Mouse (Mus musculus) myocyte (in vitro differentiated cells): ENCODE data around the gene Hs2st1. TPM values are rescaled to one million over a fixed set of nuclear protein-coding genes. Genes with fewer than 3 reads are reported as not detected.

Source experiments
- H3K27me3 ChIP-seq: one replicate; pipeline ENCODE4 v1.6.1; 2011; ENCODE audit not compliant: control insufficient read depth, insufficient read depth, insufficient read length
- H3K36me3 ChIP-seq: one replicate; pipeline ENCODE4 v1.6.1; 2011; ENCODE audit not compliant: control insufficient read depth, insufficient read depth
- H3K4me2 ChIP-seq: one replicate; pipeline ENCODE4 v1.6.1; 2011; ENCODE audit warnings: low read depth, control low read depth
- H3K4me3 ChIP-seq: one replicate; pipeline ENCODE4 v1.5.1; 2011; ENCODE audit warnings: mild to moderate bottlenecking, control low read depth, moderate library complexity
- H3K79me2 ChIP-seq: one replicate; pipeline ENCODE4 v1.6.1; 2011; ENCODE audit not compliant: control insufficient read depth, insufficient read depth
- H3ac ChIP-seq: one replicate; pipeline ENCODE4 v1.6.1; 2011; ENCODE audit not compliant: control insufficient read depth, insufficient read length
- CEBPB ChIP-seq: IDR thresholded peaks from 2 replicates; pipeline ENCODE4 v1.6.1; 2011; ENCODE audit warnings: mild to moderate bottlenecking, moderate library complexity; ENCODE audit not compliant: poor library complexity, insufficient read depth, severe bottlenecking
- E2F4 ChIP-seq: IDR thresholded peaks from one replicate; pipeline ENCODE4 v1.6.1; 2011; ENCODE audit warnings: mild to moderate bottlenecking, control low read depth, moderate library complexity; ENCODE audit not compliant: insufficient read depth
- MAX ChIP-seq: IDR thresholded peaks from one replicate; pipeline ENCODE4 v1.6.1; 2011; ENCODE audit warnings: low read depth, mild to moderate bottlenecking, control low read depth
- MYOD1 ChIP-seq, 3 experiments: IDR thresholded peaks; one replicate each; pipeline ENCODE4 v1.6.1; 2011; ENCODE audit warnings: control low read depth in 2 of 3, low read depth in 2 of 3, mild to moderate bottlenecking in 2 of 3, moderate library complexity in 1 of 3; ENCODE audit not compliant: insufficient read length in 2 of 3, control insufficient read depth in 1 of 3
- MYOG ChIP-seq, 3 experiments: IDR thresholded peaks; one replicate each; pipeline ENCODE4 v1.6.1; 2011; ENCODE audit warnings: control low read depth in 2 of 3, low read depth in 2 of 3, mild to moderate bottlenecking in 2 of 3; ENCODE audit not compliant: insufficient read length in 2 of 3, control insufficient read depth in 1 of 3, insufficient read depth in 1 of 3
- POLR2A ChIP-seq: IDR thresholded peaks from one replicate; pipeline ENCODE4 v1.6.1; 2011; ENCODE audit warnings: low read depth, mild to moderate bottlenecking, control low read depth, moderate library complexity; ENCODE audit not compliant: insufficient read length
- POLR2AphosphoS2 ChIP-seq: IDR thresholded peaks from one replicate; pipeline ENCODE4 v1.6.1; 2011; ENCODE audit warnings: low read depth, control low read depth; ENCODE audit not compliant: insufficient read length
- REST ChIP-seq: IDR thresholded peaks from one replicate; pipeline ENCODE4 v1.6.1; 2011; ENCODE audit warnings: mild to moderate bottlenecking, control low read depth, moderate library complexity; ENCODE audit not compliant: insufficient read depth, insufficient read length
- SRF ChIP-seq: IDR thresholded peaks from one replicate; pipeline ENCODE4 v1.6.1; 2011; ENCODE audit warnings: low read depth; ENCODE audit not compliant: control insufficient read depth, insufficient read length
- TCF12 ChIP-seq: IDR thresholded peaks from one replicate; pipeline ENCODE4 v1.6.1; 2011; ENCODE audit warnings: mild to moderate bottlenecking, control low read depth; ENCODE audit not compliant: poor library complexity, insufficient read depth, severe bottlenecking
- TCF3 ChIP-seq: IDR thresholded peaks from one replicate; pipeline ENCODE4 v1.6.1; 2011; ENCODE audit warnings: low read depth, control low read depth; ENCODE audit not compliant: insufficient read length
- USF1 ChIP-seq: IDR thresholded peaks from one replicate; pipeline ENCODE4 v1.6.1; 2011; ENCODE audit warnings: low read depth, mild to moderate bottlenecking, control low read depth, moderate library complexity
- polyA plus RNA-seq: library from polyadenylated mRNA; unstranded; fragments of >200 nt; fragmentation: generic; extraction: Trizol; gene quantifications from one replicate; pipeline ENCODE4 v1.2.1, GENCODE M21; 2012; ENCODE audit warnings: missing spikeins

The Hs2st1 gene
- polyA plus RNA-seq, 1 experiment, result 16.2 TPM

GRCm38 (mm10) chr3:144550659-144551058 is 19.3 kb downstream of the Hs2st1 start:
- Histone ChIP-seq H3K4me2 (no peak overlapping the region), H3K27me3 (no peaks in the 10 kb centered on the region), H3K36me3 (no peaks in the 10 kb centered on the region), H3K4me3 (no peak overlapping the region), H3K79me2 (peaks cover 84% of the 10 kb centered on the region), H3ac (no peak overlapping the region)
- no peak for TF ChIP-seq TCF12
- TF ChIP-seq TCF3, result no peak
- TF ChIP-seq E2F4, result no peak
- no peak for TF ChIP-seq MYOG (IDR thresholded peaks at IDR 0.05; ENCODE audit: control insufficient read depth in 1 of 3, insufficient read depth in 1 of 3, insufficient read length in 2 of 3, low read depth in 2 of 3)
- no peak for TF ChIP-seq POLR2AphosphoS2

GRCm38 (mm10) chr3:144550036-144550435 is 19.9 kb downstream of the Hs2st1 start:
- Histone ChIP-seq H3K4me2 (no peak overlapping the region), H3K79me2 (peaks cover 84% of the 10 kb centered on the region), H3ac (no peak overlapping the region), H3K36me3 (no peaks in the 10 kb centered on the region), H3K27me3 (no peaks in the 10 kb centered on the region), H3K4me3 (no peak overlapping the region)
- no peak for TF ChIP-seq MYOD1 (IDR thresholded peaks at IDR 0.05; ENCODE audit: control insufficient read depth in 1 of 3, insufficient read length in 2 of 3, low read depth in 2 of 3)
- no peak for TF ChIP-seq CEBPB
- no peak for TF ChIP-seq REST
- no peak for TF ChIP-seq MAX
- TF ChIP-seq USF1, result no peak
- TF ChIP-seq E2F4, result no peak
- no peak for TF ChIP-seq SRF
- TF ChIP-seq POLR2AphosphoS2, result no peak
- TF ChIP-seq TCF3, result no peak
- TF ChIP-seq TCF12, result no peak
- no peak for TF ChIP-seq POLR2A
- no peak for TF ChIP-seq MYOG (IDR thresholded peaks at IDR 0.05; ENCODE audit: control insufficient read depth in 1 of 3, insufficient read depth in 1 of 3, insufficient read length in 2 of 3, low read depth in 2 of 3)

DNA sequence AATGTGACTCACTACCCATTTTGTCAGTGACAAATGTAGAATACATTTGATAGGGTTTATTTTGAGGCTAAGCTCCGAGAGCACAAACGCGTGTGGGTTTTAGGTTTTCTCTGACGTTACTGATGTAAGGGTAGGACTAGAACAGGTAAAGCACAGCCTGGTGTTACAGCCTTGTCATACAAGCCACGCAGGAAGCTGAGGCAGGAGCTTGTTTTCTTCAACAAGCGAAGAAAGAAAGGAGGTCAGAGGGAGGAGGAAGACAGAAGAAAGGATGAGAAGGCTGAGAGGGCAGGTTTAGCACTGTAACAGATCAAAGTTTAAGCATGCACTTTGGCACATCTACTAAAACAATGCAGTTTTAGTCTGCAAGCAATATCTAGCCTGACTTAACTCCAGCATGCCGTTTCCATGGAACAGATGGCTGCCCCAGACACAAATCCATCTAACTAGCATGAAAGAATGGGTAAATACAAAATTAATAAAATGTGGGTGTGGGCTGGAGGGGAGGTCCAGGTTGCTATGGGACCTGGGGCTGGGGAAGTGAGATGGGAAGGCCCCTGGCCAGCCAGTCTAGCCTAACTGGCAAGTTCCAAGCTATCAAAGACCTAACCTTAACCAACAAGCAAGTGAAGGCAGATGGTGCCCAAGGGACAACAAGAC is 21.7 kb downstream of the Hs2st1 start:
- H3K27me3 ChIP-seq, result no peaks in the 10 kb centered on the region

DNA sequence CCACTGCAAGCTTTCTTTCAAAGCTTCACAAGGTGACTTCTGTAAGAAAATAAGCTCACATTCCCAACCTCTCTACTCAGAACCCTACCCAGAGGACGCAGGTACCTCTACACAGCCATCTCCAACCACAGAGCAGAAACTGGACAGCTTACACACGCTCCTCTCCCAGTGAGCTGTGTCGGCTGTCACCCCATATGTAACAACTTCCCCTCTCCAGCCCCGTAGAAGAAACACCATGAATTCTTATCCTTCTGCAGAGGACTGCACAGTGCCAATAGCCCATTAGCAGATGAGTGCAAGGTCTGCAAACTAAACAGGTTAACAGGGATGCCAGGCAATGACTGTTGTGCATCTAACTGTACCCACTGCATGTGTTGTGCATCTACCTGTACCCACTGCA is 23.5 kb downstream of the Hs2st1 start:
- H3K4me3 ChIP-seq, result no peak overlapping the region
- H3ac ChIP-seq, result no peak overlapping the region
- H3K27me3 ChIP-seq, result no peaks in the 10 kb centered on the region
- H3K36me3 ChIP-seq, result no peaks in the 10 kb centered on the region
- peaks cover 84% of the 10 kb centered on the region for H3K79me2 ChIP-seq
- H3K4me2 ChIP-seq, result no peak overlapping the region
- no peak for TF ChIP-seq MAX
- TF ChIP-seq MYOD1 (IDR thresholded peaks at IDR 0.05; ENCODE audit: control insufficient read depth in 1 of 3, insufficient read length in 2 of 3, low read depth in 2 of 3), result no peak

More for the DNA sequence above, 21.7 kb downstream of the Hs2st1 start:
- no peaks in the 10 kb centered on the region for H3K36me3 ChIP-seq
- peaks cover 84% of the 10 kb centered on the region for H3K79me2 ChIP-seq
- H3ac ChIP-seq, result no peak overlapping the region
- no peak overlapping the region for H3K4me2 ChIP-seq
- no peak overlapping the region for H3K4me3 ChIP-seq
- TF ChIP-seq MYOD1 (IDR thresholded peaks at IDR 0.05; ENCODE audit: control insufficient read depth in 1 of 3, insufficient read length in 2 of 3, low read depth in 2 of 3) (no peak), POLR2A (no peak), USF1 (no peak), MYOG (IDR thresholded peaks at IDR 0.05; ENCODE audit: control insufficient read depth in 1 of 3, insufficient read depth in 1 of 3, insufficient read length in 2 of 3, low read depth in 2 of 3) (no peak)

DNA sequence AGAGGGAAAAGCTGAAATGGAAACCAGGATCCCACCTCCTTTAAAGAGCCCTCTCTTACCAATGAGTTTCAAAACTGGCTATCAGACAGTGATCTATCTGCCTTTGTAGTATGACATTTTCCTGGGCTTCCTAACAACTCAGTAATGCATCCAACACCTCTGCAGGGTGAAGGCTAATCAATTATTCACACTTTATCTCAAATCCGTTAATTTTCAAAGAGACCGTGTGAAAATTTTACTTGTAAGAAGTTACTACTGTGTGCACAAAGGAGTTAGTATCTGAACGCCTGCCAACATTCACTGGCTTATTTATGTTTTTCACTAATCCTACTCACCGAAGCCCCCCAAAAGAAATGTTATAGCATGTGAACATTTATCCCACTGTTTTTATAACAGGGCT is 24.1 kb downstream of the Hs2st1 start:
- peaks cover 84% of the 10 kb centered on the region for H3K79me2 ChIP-seq
- no peak overlapping the region for H3K4me3 ChIP-seq
- no peak overlapping the region for H3K4me2 ChIP-seq
- no peaks in the 10 kb centered on the region for H3K27me3 ChIP-seq
- H3K36me3 ChIP-seq, result no peaks in the 10 kb centered on the region
- TF ChIP-seq MYOG (IDR thresholded peaks at IDR 0.05; ENCODE audit: control insufficient read depth in 1 of 3, insufficient read depth in 1 of 3, insufficient read length in 2 of 3, low read depth in 2 of 3), result no peak
- no peak for TF ChIP-seq POLR2AphosphoS2
- TF ChIP-seq CEBPB, result no peak
- TF ChIP-seq MYOD1 (IDR thresholded peaks at IDR 0.05; ENCODE audit: control insufficient read depth in 1 of 3, insufficient read length in 2 of 3, low read depth in 2 of 3), result no peak
- no peak for TF ChIP-seq E2F4
- no peak for TF ChIP-seq POLR2A
- no peak for TF ChIP-seq MAX
- no peak for TF ChIP-seq SRF
- no peak for TF ChIP-seq REST
- TF ChIP-seq TCF3, result no peak
- no peak for TF ChIP-seq TCF12
- TF ChIP-seq USF1, result no peak
- H3ac ChIP-seq, result no peak overlapping the region
